Mouse (Mus musculus) monocyte, adult 5-6 weeks (primary cell): ENCODE results near the gene 1700003F12Rik. TPM values are rescaled to one million over a fixed set of nuclear protein-coding genes. Genes with fewer than 3 reads are reported as not detected.

ENCODE experiments used
- total RNA-seq: library from RNA; stranded (forward); fragments of 200-1000, 200-491, 200-594 nt; gene quantifications from 3 replicates; pipeline ENCODE4 v1.2.3, GENCODE M21; 2017

Gene 1700003F12Rik
- total RNA-seq, 1 experiment from 2014 or later = not detected

Other genes with a start within 250 kb of the 1700003F12Rik start
- not detected in 3 replicates for gene Bpifb9b, start 239.9 kb upstream of the 1700003F12Rik start, total RNA-seq
- 8.5 to 13.1 TPM (median 9.7 TPM) in 3 replicates for gene Cdk5rap1, start 174.1 kb upstream of the 1700003F12Rik start, total RNA-seq
- gene Snta1, start 139.0 kb upstream of the 1700003F12Rik start, total RNA-seq = 4.8 to 10.8 TPM (median 4.9 TPM) in 3 replicates
- 9.8 to 18.5 TPM (median 11.9 TPM) in 3 replicates for gene Cbfa2t2, start 110.6 kb upstream of the 1700003F12Rik start, total RNA-seq
- not detected in 3 replicates for gene Actl10, start 4.7 kb downstream of the 1700003F12Rik start, total RNA-seq
- gene Necab3, start 11.8 kb downstream of the 1700003F12Rik start, total RNA-seq = 0.68 TPM in 1 of 3 replicates, not detected in the others
- 0.64 to 3.1 TPM (median 1.8 TPM) in 3 replicates for gene E2f1, start 22.8 kb downstream of the 1700003F12Rik start, total RNA-seq
- gene Pxmp4, start 56.6 kb downstream of the 1700003F12Rik start, total RNA-seq = 7.3 to 10.6 TPM (median 9.6 TPM) in 3 replicates
- 2.5 to 3.2 TPM (median 2.8 TPM) in 3 replicates for gene Zfp341, start 66.2 kb downstream of the 1700003F12Rik start, total RNA-seq
- 2.0 TPM in 1 of 3 replicates, not detected in the others for gene 4930519P11Rik, start 66.4 kb downstream of the 1700003F12Rik start, total RNA-seq
- 201 to 228 TPM (median 225 TPM) in 3 replicates for gene Chmp4b, start 104.6 kb downstream of the 1700003F12Rik start, total RNA-seq
- gene Gm14214, start 222.9 kb downstream of the 1700003F12Rik start, total RNA-seq = not detected in 3 replicates
- 165 to 198 TPM (median 196 TPM) in 3 replicates for gene Raly, start 244.0 kb downstream of the 1700003F12Rik start, total RNA-seq
- gene a, start 244.3 kb downstream of the 1700003F12Rik start, total RNA-seq = not detected in 3 replicates